Mouse (Mus musculus) limb, embryonic 11.5 days (tissue): ENCODE measurements around the gene Efcab11. TPM values are rescaled to one million over a fixed set of nuclear protein-coding genes. Genes with fewer than 3 reads are reported as not detected.

Experiments
- ATAC-seq: fragments of 200-750 bp; cut with Nextera tagmentation; 2 replicates; pipeline ENCODE4 v1.8.0; 2017; ENCODE audit warnings: low read depth; ENCODE audit not compliant: insufficient number of reproducible peaks, low FRiP score, low TSS enrichment
- DNase-seq: peaks from one replicate; pipeline ENCODE4 v3.0.0-alpha.2; 2015; ENCODE audit warnings: low spot score
- H3K27ac ChIP-seq: fragments of 300-500 bp; sonication (generic); replicated peaks from 2 replicates; pipeline ENCODE4 v1.5.1; 2014; ENCODE audit warnings: low read depth, mild to moderate bottlenecking, low read length
- H3K27me3 ChIP-seq: fragments of 300-500 bp; sonication (generic); 2 replicates; pipeline ENCODE4 v1.6.1; 2014; ENCODE audit warnings: mild to moderate bottlenecking, low read length, mixed read lengths; ENCODE audit not compliant: control insufficient read depth, insufficient read depth
- H3K36me3 ChIP-seq: fragments of 300-500 bp; sonication (generic); 2 replicates; pipeline ENCODE4 v1.6.1; 2014; ENCODE audit warnings: mild to moderate bottlenecking, low read length, moderate library complexity, mixed read lengths; ENCODE audit not compliant: control insufficient read depth, insufficient read depth
- H3K4me1 ChIP-seq: fragments of 300-500 bp; sonication (generic); 2 replicates; pipeline ENCODE4 v1.6.1; 2014; ENCODE audit warnings: low read length, mixed read lengths; ENCODE audit not compliant: control insufficient read depth, insufficient read depth
- H3K4me2 ChIP-seq: fragments of 300-500 bp; sonication (generic); 2 replicates; pipeline ENCODE4 v1.6.1; 2014; ENCODE audit warnings: low read depth, mild to moderate bottlenecking, moderate library complexity; ENCODE audit not compliant: severe bottlenecking
- H3K4me3 ChIP-seq: fragments of 300-500 bp; sonication (generic); 2 replicates; pipeline ENCODE4 v1.5.1; 2014; ENCODE audit warnings: low read depth, low read length
- H3K9ac ChIP-seq: fragments of 300-500 bp; sonication (generic); 2 replicates; pipeline ENCODE4 v1.6.1; 2014; ENCODE audit warnings: mild to moderate bottlenecking, low read length
- H3K9me3 ChIP-seq: fragments of 300-500 bp; sonication (generic); 2 replicates; pipeline ENCODE4 v1.6.1; 2016; ENCODE audit warnings: low read length; ENCODE audit not compliant: control insufficient read depth
- WGBS: fragments of 180-500 bp; shearing (Covaris S2); extraction: QIAGEN DNeasy Blood & Tissue Kit; methylation state at CpG from one replicate; pipeline ENCODE4 v1.1.7; 2014; 5-methylcytosine and 5-hydroxymethylcytosine counted together
- polyA plus RNA-seq: library from polyadenylated mRNA; unstranded; fragments of >200 nt; fragmentation: Nextera tagmentation; extraction: Ambion mirVana; gene quantifications from 2 replicates; pipeline ENCODE4 v1.2.1, GENCODE M21; 2014

Gene Efcab11
- polyA plus RNA-seq, 1 experiment from 2014 or later = 21.3 TPM

- H3K9me3 ChIP-seq = no peaks in the 10 kb centered on the region
- peaks cover 3% of the 10 kb centered on the region; the same call in 1 of the 2 replicates for H3K36me3 ChIP-seq
- no peaks in the 10 kb centered on the region for H3K27me3 ChIP-seq
- H3K27ac ChIP-seq = no peak overlapping the region
- H3K4me1 ChIP-seq = no peaks in the 10 kb centered on the region
- no peak overlapping the region for H3K4me3 ChIP-seq
- no peak overlapping the region for H3K4me2 ChIP-seq
- no peak overlapping the region for H3K9ac ChIP-seq
- no peak for DNase-seq
- no peak for ATAC-seq
- 85% methylated on average over 4 of the region's 4 CpGs for WGBS
Measured at GRCm38 (mm10) chr12:99897846-99898245, 13.6 kb upstream of the Efcab11 start.

- no peaks in the 10 kb centered on the region for H3K9me3 ChIP-seq
- no peaks in the 10 kb centered on the region for H3K36me3 ChIP-seq
- 53% methylated on average over 8 of the region's 8 CpGs for WGBS
- peak overlapping the region; percentile 92 for H3K9ac ChIP-seq
- ATAC-seq = no peak
- peak overlapping the region; percentile 64 for H3K4me2 ChIP-seq
- peak overlapping the region; percentile 83 for H3K4me3 ChIP-seq
- no peaks in the 10 kb centered on the region for H3K27me3 ChIP-seq
- H3K27ac ChIP-seq = no peak overlapping the region
- H3K4me1 ChIP-seq = peaks cover 8% of the 10 kb centered on the region; the same call in 1 of the 2 replicates
- no peak for DNase-seq
Measured at GRCm38 (mm10) chr12:99885282-99885901, 1.2 kb upstream of the Efcab11 start.

- Histone ChIP-seq H3K27ac (0 out of 2 replicates have a peak overlapping the region, but pooled peaks have one; percentile 26), H3K27me3 (no peaks in the 10 kb centered on the region), H3K36me3 (no peaks in the 10 kb centered on the region), H3K4me1 (peaks cover 8% of the 10 kb centered on the region; the same call in 1 of the 2 replicates), H3K4me3 (peak overlapping the region; percentile 83), H3K4me2 (peak overlapping the region; percentile 64), H3K9me3 (no peaks in the 10 kb centered on the region), H3K9ac (peak overlapping the region; percentile 92)
- DNase-seq = peak; percentile 47
- 0 out of 2 replicates have a peak, but pooled peaks have one; percentile 7 for ATAC-seq
- WGBS = 0% methylated on average over 11 of the region's 11 CpGs
Measured at GRCm38 (mm10) chr12:99883713-99884105, 530 bp downstream of the Efcab11 start.

- Histone ChIP-seq H3K36me3 (no peaks in the 10 kb centered on the region), H3K9me3 (no peaks in the 10 kb centered on the region), H3K4me1 (peaks cover 8% of the 10 kb centered on the region; the same call in 1 of the 2 replicates), H3K9ac (peak overlapping the region; percentile 92), H3K27me3 (no peaks in the 10 kb centered on the region), H3K4me2 (peak overlapping the region; percentile 64), H3K4me3 (peak overlapping the region; percentile 83), H3K27ac (no peak overlapping the region)
- WGBS = under 1% methylated on average over 38 of the region's 38 CpGs
- DNase-seq = peak; percentile 96
- peak; percentile 93 for ATAC-seq
Measured at GRCm38 (mm10) chr12:99883000-99883712, 1.1 kb downstream of the Efcab11 start.

- ATAC-seq = no peak
- no peaks in the 10 kb centered on the region for H3K4me1 ChIP-seq
- 83% methylated on average over 6 of the region's 6 CpGs for WGBS
Measured at GRCm38 (mm10) chr12:99874609-99875008, 9.6 kb downstream of the Efcab11 start.

GRCm38 (mm10) chr12:99873443-99873842 lies 10.8 kb downstream of the Efcab11 start:
- Histone ChIP-seq H3K36me3 (no peaks in the 10 kb centered on the region), H3K9me3 (no peaks in the 10 kb centered on the region), H3K27ac (no peak overlapping the region), H3K4me2 (no peak overlapping the region), H3K4me3 (no peak overlapping the region), H3K27me3 (no peaks in the 10 kb centered on the region), H3K4me1 (no peaks in the 10 kb centered on the region), H3K9ac (no peak overlapping the region)
- WGBS = 60% methylated on average over 3 of the region's 3 CpGs
- no peak for ATAC-seq
- no peak for DNase-seq

More at GRCm38 (mm10) chr12:99874609-99875008, 9.6 kb downstream of the Efcab11 start:
- Histone ChIP-seq H3K9me3 (no peaks in the 10 kb centered on the region), H3K4me3 (no peak overlapping the region), H3K27ac (no peak overlapping the region), H3K36me3 (no peaks in the 10 kb centered on the region), H3K4me2 (no peak overlapping the region), H3K9ac (no peak overlapping the region), H3K27me3 (no peaks in the 10 kb centered on the region)
- DNase-seq = no peak

GRCm38 (mm10) chr12:99868821-99869220 lies 15.4 kb downstream of the Efcab11 start:
- Histone ChIP-seq H3K27ac (no peak overlapping the region), H3K4me2 (no peak overlapping the region), H3K4me1 (no peaks in the 10 kb centered on the region), H3K9me3 (no peaks in the 10 kb centered on the region), H3K27me3 (no peaks in the 10 kb centered on the region), H3K36me3 (no peaks in the 10 kb centered on the region), H3K9ac (no peak overlapping the region), H3K4me3 (no peak overlapping the region)
- WGBS = 83% methylated on average over 1 of the region's 1 CpGs
- no peak for ATAC-seq
- no peak for DNase-seq

GRCm38 (mm10) chr12:99864613-99865012 lies 19.6 kb downstream of the Efcab11 start:
- no peak for DNase-seq
- no peak for ATAC-seq
- Histone ChIP-seq H3K4me1 (no peaks in the 10 kb centered on the region), H3K36me3 (no peaks in the 10 kb centered on the region), H3K4me2 (no peak overlapping the region), H3K4me3 (no peak overlapping the region), H3K27ac (no peak overlapping the region), H3K27me3 (no peaks in the 10 kb centered on the region), H3K9me3 (no peaks in the 10 kb centered on the region), H3K9ac (no peak overlapping the region)
